Mouse (Mus musculus) liver, embryonic 14.5 days (tissue): Measurements from ENCODE around the gene Mark4.

Experiments used
- CTCF ChIP-seq: IDR thresholded peaks from 2 replicates; pipeline ENCODE4 v1.5.1; 2016; ENCODE audit warnings: antibody characterized with exemption, low read depth, control low read depth
- EP300 ChIP-seq: IDR thresholded peaks from 2 replicates; pipeline ENCODE4 v1.6.1; 2016; ENCODE audit warnings: antibody characterized with exemption, low read depth

- TF ChIP-seq CTCF: no peak
- TF ChIP-seq EP300: no peak
Observed at GRCm38 (mm10) chr7:19423083-19423482, 35.5 kb downstream of the Mark4 start.
